Mouse (Mus musculus) intestine, postnatal 0 days (tissue): ENCODE results near the gene Spaca4. TPM values are rescaled to one million over a fixed set of nuclear protein-coding genes. Genes with fewer than 3 reads are reported as not detected.

Experiments used
- ATAC-seq: fragments of 200-750 bp; cut with Nextera tagmentation; 2 replicates; pipeline ENCODE4 v1.8.0; 2017; ENCODE audit warnings: mild to moderate bottlenecking, moderate TSS enrichment, moderate library complexity
- H3K27ac ChIP-seq: fragments of 300-500 bp; sonication (generic); 2 replicates; pipeline ENCODE4 v1.5.1; 2014; ENCODE audit warnings: mild to moderate bottlenecking, low read depth, low read length, moderate library complexity
- H3K27me3 ChIP-seq: fragments of 300-500 bp; sonication (generic); replicated peaks from 2 replicates; pipeline ENCODE4 v1.6.1; 2014; ENCODE audit warnings: low read length, mixed read lengths; ENCODE audit not compliant: control insufficient read depth, insufficient read depth
- H3K36me3 ChIP-seq: fragments of 300-500 bp; sonication (generic); 2 replicates; pipeline ENCODE4 v1.6.1; 2014; ENCODE audit warnings: mild to moderate bottlenecking, moderate library complexity; ENCODE audit not compliant: control insufficient read depth, insufficient read depth
- H3K4me1 ChIP-seq: fragments of 300-500 bp; sonication (generic); replicated peaks from 2 replicates; pipeline ENCODE4 v1.6.1; 2014; ENCODE audit warnings: antibody characterized with exemption, low read length, mixed read lengths; ENCODE audit not compliant: control insufficient read depth, insufficient read depth
- H3K4me2 ChIP-seq: fragments of 300-500 bp; sonication (generic); replicated peaks from 2 replicates; pipeline ENCODE4 v1.6.1; 2014; ENCODE audit warnings: low read depth, mild to moderate bottlenecking, moderate library complexity
- H3K4me3 ChIP-seq: fragments of 300-500 bp; sonication (generic); 2 replicates; pipeline ENCODE4 v1.5.1; 2014; ENCODE audit warnings: low read depth, low read length
- H3K9ac ChIP-seq: fragments of 300-500 bp; sonication (generic); 2 replicates; pipeline ENCODE4 v1.6.1; 2014; ENCODE audit warnings: mild to moderate bottlenecking, low read depth, low read length
- H3K9me3 ChIP-seq: fragments of 300-500 bp; sonication (generic); 2 replicates; pipeline ENCODE4 v1.6.1; 2016; ENCODE audit warnings: mixed run types; ENCODE audit not compliant: control insufficient read depth
- CTCF ChIP-seq: sonication (generic); IDR thresholded peaks from 2 replicates; pipeline ENCODE4 v1.5.1; 2016; ENCODE audit warnings: low read depth, mild to moderate bottlenecking, control low read depth, antibody characterized with exemption, moderate library complexity
- WGBS: fragments of 180-500 bp; shearing (Covaris S2); extraction: QIAGEN DNeasy Blood & Tissue Kit; methylation state at CpG from one replicate; pipeline ENCODE4 v1.1.7; 2014; 5-methylcytosine and 5-hydroxymethylcytosine counted together
- polyA plus RNA-seq: library from polyadenylated mRNA; unstranded; fragments of >200 nt; fragmentation: Nextera tagmentation; extraction: Ambion mirVana; gene quantifications from 2 replicates; pipeline ENCODE4 v1.2.1, GENCODE M21; 2015

Spaca4 gene
- polyA plus RNA-seq, 1 experiment from 2014 or later, result 0.17 TPM

DNA sequence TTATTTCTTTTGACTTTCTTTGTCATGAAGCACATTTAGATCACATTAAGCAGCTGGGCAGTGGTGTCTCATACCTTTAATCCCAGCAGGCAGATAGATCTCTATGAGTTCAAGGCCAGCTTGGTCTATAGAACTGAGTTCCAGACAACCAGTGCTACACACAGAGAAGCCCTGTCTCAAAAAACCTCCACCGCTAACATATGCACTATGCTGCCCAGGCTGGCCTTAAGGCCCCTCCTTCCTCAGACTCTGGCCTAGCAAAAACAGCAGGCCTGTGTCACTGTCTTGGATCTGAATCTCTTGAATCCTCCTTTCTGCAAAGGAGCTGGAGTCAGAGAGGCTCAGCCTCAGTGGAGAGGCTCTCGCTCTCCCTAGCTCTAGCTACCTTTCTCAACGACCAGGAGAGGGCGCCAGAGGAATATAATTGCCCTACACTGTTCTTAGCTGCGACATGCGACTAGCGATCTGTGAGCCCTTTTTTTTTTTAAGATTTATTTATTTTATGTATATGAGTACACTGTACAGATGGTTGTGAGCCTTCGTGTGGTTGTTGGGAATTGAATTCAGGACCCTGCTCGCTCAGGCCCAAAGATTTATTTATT is 13.7 kb upstream of the Spaca4 start:
- no peak overlapping the region for H3K27ac ChIP-seq
- no peak overlapping the region for H3K4me2 ChIP-seq
- H3K36me3 ChIP-seq, result no peaks in the 10 kb centered on the region
- no peaks in the 10 kb centered on the region for H3K4me1 ChIP-seq
- H3K27me3 ChIP-seq, result no peaks in the 10 kb centered on the region
- WGBS, result 8% methylated on average over 9 of the region's 9 CpGs
- peak; percentile 74 for ATAC-seq
- peak; percentile 91 for TF ChIP-seq CTCF
- H3K9me3 ChIP-seq, result no peaks in the 10 kb centered on the region
- H3K4me3 ChIP-seq, result no peak overlapping the region
- no peak overlapping the region for H3K9ac ChIP-seq

DNA sequence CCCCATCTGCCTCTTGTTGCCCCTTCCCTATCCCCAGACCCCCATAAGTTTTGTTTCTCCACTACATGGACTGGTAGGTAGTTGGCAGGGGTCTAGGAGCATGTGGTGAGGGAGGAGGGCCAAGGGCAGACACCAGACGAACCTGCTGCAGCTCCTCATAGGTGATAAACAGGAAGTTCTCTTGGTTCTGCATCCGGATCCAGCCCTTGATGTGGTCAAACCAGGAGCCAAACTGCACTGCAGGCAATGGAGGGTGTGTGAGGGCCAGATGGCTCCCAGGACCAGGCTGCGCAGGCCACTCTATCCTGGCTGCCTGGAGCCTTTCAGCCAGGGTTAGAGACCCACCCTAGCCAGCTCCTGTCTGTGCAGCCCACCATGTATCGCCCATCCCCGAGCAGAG is 7.9 kb upstream of the Spaca4 start:
- WGBS, result 83% methylated on average over 5 of the region's 5 CpGs
- Histone ChIP-seq H3K4me1 (peaks cover 11% of the 10 kb centered on the region; the same call in 1 of the 2 replicates), H3K4me3 (no peak overlapping the region), H3K27ac (no peak overlapping the region), H3K4me2 (no peak overlapping the region), H3K9me3 (no peaks in the 10 kb centered on the region), H3K27me3 (no peaks in the 10 kb centered on the region), H3K9ac (no peak overlapping the region), H3K36me3 (peaks cover 6% of the 10 kb centered on the region; the same call in 1 of the 2 replicates)
- no peak for ATAC-seq
- no peak for TF ChIP-seq CTCF

DNA sequence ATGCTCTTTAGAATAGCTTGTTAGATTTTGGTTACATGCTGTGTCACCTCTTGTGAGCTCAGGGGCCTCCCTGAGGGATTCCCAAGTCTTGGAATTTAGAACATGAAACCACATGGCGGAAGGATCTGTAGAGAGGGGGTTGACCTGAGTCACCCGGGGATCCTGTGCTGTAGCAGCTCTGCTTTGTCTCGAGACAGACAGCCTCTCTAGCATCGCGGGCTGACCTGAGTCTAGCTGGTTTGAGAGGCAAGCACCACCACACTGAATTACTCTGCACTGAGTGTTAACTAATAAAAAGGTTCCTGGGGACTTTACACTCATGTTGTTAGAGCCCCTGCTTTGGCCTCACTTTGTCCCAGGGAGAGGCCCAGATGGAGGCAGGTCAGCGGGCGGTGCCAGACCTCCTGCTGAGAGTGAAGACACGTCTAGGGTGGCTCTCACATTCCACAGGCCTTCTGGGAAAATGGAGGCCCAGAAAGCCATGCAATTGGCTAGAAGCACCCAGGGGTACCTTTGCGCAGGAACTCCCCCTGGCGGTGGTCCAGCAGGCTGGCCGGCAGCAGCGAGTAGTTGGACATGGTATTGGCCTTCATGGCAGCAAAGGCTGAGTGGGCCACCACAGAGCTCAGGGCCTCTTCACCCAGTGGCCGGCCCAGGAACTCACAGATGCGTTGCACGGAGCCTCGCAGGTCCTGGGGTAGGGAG is 5.3 kb upstream of the Spaca4 start:
- no peaks in the 10 kb centered on the region for H3K27me3 ChIP-seq
- peak overlapping the region; percentile 79 for H3K27ac ChIP-seq
- no peaks in the 10 kb centered on the region for H3K9me3 ChIP-seq
- peaks cover 7% of the 10 kb centered on the region; the same call in 1 of the 2 replicates for H3K36me3 ChIP-seq
- WGBS, result 16% methylated on average over 16 of the region's 16 CpGs
- peak overlapping the region; percentile 31 for H3K4me2 ChIP-seq
- peak; percentile 83 for TF ChIP-seq CTCF
- H3K9ac ChIP-seq, result no peak overlapping the region
- H3K4me3 ChIP-seq, result no peak overlapping the region
- peak; percentile 78 for ATAC-seq
- peaks cover 13% of the 10 kb centered on the region; the same call in 1 of the 2 replicates for H3K4me1 ChIP-seq

DNA sequence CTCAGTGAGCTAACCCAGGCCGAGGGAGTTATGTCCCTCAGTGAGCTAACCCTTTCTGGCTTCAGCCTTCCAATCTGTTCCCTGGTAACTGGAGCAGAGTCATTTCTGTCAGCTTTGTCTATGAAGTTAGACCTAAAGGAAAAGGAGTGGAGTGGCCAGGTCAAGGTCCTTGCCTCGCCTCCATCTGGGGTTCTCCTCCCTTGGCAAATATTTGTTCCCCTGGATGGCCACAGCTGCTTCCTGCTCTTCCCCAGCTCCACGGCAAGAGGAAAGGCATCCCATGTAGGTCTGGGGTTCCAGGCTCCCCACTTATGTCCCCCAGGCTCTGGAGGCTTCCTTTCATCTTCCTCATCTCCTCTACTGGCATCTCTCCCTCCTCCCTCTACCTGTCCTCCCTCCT is 2.0 kb upstream of the Spaca4 start:
- H3K27me3 ChIP-seq, result no peaks in the 10 kb centered on the region
- no peak overlapping the region for H3K4me3 ChIP-seq
- H3K36me3 ChIP-seq, result peaks cover 34% of the 10 kb centered on the region
- no peaks in the 10 kb centered on the region for H3K9me3 ChIP-seq
- peak overlapping the region; percentile 21; the same call in 1 of the 2 replicates for H3K4me2 ChIP-seq
- H3K27ac ChIP-seq, result peak overlapping the region; percentile 62
- TF ChIP-seq CTCF, result no peak
- ATAC-seq, result peak; percentile 48
- WGBS, result 37% methylated on average over 3 of the region's 3 CpGs
- H3K4me1 ChIP-seq, result peaks cover 13% of the 10 kb centered on the region; the same call in 1 of the 2 replicates
- no peak overlapping the region for H3K9ac ChIP-seq

DNA sequence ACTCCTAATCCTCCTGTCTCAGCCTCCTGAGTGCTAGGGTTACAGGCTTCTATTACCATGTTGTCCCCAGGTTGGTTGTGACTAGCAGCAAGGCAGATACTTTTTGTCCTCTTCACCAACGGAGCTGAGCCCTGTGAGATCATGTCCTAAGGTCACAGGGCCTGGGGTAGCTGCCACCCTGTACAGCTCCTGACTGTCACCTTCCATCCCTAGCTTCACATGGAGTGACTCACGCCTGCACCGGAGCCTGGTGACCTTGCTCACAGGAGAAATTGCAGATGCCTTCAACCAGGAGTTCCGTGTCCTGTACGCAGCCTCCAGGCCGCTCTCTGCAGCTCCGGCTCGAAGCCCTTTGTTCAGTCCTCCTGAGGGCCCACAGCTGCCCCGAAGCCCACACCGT is 806 bp upstream of the Spaca4 start:
- Histone ChIP-seq H3K4me3 (no peak overlapping the region), H3K27me3 (no peaks in the 10 kb centered on the region), H3K9me3 (no peaks in the 10 kb centered on the region), H3K4me1 (peaks cover 13% of the 10 kb centered on the region; the same call in 1 of the 2 replicates), H3K4me2 (no peak overlapping the region), H3K36me3 (peaks cover 34% of the 10 kb centered on the region), H3K9ac (no peak overlapping the region), H3K27ac (peak overlapping the region; percentile 61)
- no peak for TF ChIP-seq CTCF
- ATAC-seq, result no peak
- 70% methylated on average over 10 of the region's 10 CpGs for WGBS

DNA sequence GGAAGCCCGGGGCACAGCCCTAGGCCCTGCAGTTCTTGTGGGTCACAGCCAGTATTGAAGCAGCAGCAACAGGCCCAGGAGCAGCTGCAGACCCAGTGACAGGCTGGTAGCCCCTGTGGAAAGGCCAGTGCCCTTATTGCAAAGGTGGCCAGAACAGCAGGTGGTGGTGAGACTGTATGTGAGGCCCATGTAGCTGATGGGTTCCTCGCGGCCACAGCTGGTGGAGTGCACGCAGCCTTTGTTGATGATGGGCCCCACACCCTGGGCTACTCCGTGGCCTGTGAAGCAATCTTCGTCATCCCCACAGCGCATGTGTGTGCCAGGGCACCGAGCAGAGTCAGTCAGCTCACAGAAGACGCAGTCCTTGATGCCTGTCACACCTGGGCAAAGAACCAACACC is 462 bp downstream of the Spaca4 start:
- Histone ChIP-seq H3K9ac (no peak overlapping the region), H3K27ac (no peak overlapping the region; the same call in 1 of the 2 replicates), H3K9me3 (no peaks in the 10 kb centered on the region), H3K4me3 (no peak overlapping the region), H3K4me2 (no peak overlapping the region), H3K27me3 (no peaks in the 10 kb centered on the region), H3K4me1 (0 out of 2 replicates have a peak, but pooled peaks cover 10% of the 10 kb centered on the region), H3K36me3 (peaks cover 46% of the 10 kb centered on the region)
- ATAC-seq, result no peak
- no peak for TF ChIP-seq CTCF
- 73% methylated on average over 9 of the region's 9 CpGs for WGBS
